Mouse (Mus musculus) limb, embryonic 13.5 days (tissue): ENCODE measurements at regions not wholly inside any gene's neighbourhood (a gene's known extent, or its start where the extent isn't known, plus 50 kb on each side); places are given as distances from the start of the nearest gene placed in this dataset.
A peak's percentile ranks its signal among the peaks of the same experiment; 100 is the strongest.

Experiments
- ATAC-seq: fragments of 200-750 bp; cut with Nextera tagmentation; 2 replicates; pipeline ENCODE4 v1.8.0; 2017; ENCODE audit warnings: low read depth, moderate number of reproducible peaks, moderate TSS enrichment; ENCODE audit not compliant: low FRiP score
- H3K27ac ChIP-seq: fragments of 300-500 bp; sonication (generic); 2 replicates; pipeline ENCODE4 v1.5.1; 2015; ENCODE audit warnings: inconsistent platforms, mild to moderate bottlenecking, moderate library complexity
- H3K27me3 ChIP-seq: fragments of 300-500 bp; sonication (generic); 2 replicates; pipeline ENCODE4 v1.6.1; 2015; ENCODE audit warnings: mild to moderate bottlenecking, inconsistent platforms
- H3K36me3 ChIP-seq: fragments of 300-500 bp; sonication (generic); 2 replicates; pipeline ENCODE4 v1.6.1; 2015; ENCODE audit warnings: inconsistent platforms, mild to moderate bottlenecking, moderate library complexity
- H3K4me1 ChIP-seq: fragments of 300-500 bp; sonication (generic); 2 replicates; pipeline ENCODE4 v1.6.1; 2015; ENCODE audit warnings: inconsistent platforms
- H3K4me2 ChIP-seq: fragments of 300-500 bp; sonication (generic); replicated peaks from 2 replicates; pipeline ENCODE4 v1.6.1; 2015; ENCODE audit warnings: inconsistent platforms, mild to moderate bottlenecking, moderate library complexity
- H3K4me3 ChIP-seq: fragments of 300-500 bp; sonication (generic); 2 replicates; pipeline ENCODE4 v1.5.1; 2015; ENCODE audit warnings: moderate library complexity, mild to moderate bottlenecking, inconsistent platforms
- H3K9ac ChIP-seq: fragments of 300-500 bp; sonication (generic); 2 replicates; pipeline ENCODE4 v1.6.1; 2015; ENCODE audit warnings: mild to moderate bottlenecking, inconsistent platforms
- H3K9me3 ChIP-seq: fragments of 300-500 bp; sonication (generic); 2 replicates; pipeline ENCODE4 v1.6.1; 2016; ENCODE audit warnings: inconsistent platforms
- WGBS: fragments of 180-500 bp; shearing (Covaris S2); methylation state at CpG from one replicate; pipeline ENCODE4 v1.1.7; 2015; 5-methylcytosine and 5-hydroxymethylcytosine counted together

DNA sequence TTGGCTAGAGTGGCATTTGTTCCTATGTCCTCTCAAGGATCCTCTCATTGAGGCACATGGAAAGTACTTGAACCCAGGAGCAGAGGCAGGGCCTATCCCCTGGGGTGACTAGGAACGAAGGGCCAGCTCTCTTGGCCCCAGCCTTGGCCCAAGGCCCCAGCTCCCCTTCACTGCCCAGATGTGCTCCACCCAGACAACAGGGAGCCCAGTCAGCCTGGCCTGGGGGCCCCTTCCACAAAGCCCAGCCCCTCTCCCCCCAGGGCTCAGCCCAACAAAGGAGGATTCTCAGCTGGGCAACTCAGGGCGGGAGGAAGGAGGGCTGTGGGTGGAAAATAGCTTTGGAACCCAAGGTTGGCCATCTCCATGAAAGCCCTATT lies 80.6 kb downstream of the Pja1 start:
- no peak overlapping the region for H3K4me2 ChIP-seq
- H3K4me3 ChIP-seq: no peak overlapping the region
- peaks cover 36% of the 10 kb centered on the region for H3K4me1 ChIP-seq
- 0 out of 2 replicates have a peak, but pooled peaks have one; percentile 9 for ATAC-seq
- peaks cover 58% of the 10 kb centered on the region for H3K27me3 ChIP-seq
- H3K9ac ChIP-seq: no peak overlapping the region
- peak overlapping the region; percentile 61; the same call in 1 of the 2 replicates for H3K27ac ChIP-seq
- WGBS: 54% methylated on average over 2 of the region's 2 CpGs
- H3K36me3 ChIP-seq: no peaks in the 10 kb centered on the region
- H3K9me3 ChIP-seq: no peaks in the 10 kb centered on the region

DNA sequence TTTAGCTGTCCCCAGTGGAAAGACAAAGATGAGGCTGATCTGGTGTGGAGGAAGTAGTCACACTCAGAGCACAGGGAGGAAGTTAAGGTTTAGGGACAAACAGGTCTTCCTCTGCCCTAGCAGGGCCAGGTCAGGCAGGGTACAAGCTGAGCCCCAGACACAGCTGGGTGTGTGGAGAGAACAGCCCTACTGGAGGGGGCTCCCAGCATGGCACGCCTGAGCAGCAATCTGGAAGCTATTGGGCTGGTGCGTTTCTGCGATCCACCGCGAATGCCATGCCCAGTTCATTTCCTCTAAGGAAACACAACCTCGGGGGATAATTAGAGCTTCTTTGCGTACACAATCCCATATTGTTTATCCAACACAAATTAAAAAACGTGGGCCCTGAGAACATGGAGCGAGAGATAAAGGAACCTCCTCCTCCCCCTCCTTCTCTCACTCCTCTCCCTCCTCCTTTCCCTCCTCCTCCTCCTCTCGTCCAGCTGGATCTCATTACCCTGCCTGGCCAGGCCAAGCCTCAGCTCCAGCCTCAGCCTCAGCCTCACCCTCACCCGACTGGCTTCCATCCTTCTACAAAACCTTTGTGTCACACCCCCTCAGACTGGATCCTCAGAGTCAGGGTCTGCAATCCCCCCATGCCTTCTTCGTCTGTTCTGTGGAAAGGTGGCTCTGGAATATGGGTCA lies 81.2 kb downstream of the Pja1 start:
- Histone ChIP-seq H3K9me3 (no peaks in the 10 kb centered on the region), H3K36me3 (no peaks in the 10 kb centered on the region), H3K4me3 (no peak overlapping the region), H3K27me3 (peaks cover 58% of the 10 kb centered on the region), H3K4me2 (no peak overlapping the region), H3K9ac (no peak overlapping the region), H3K27ac (peak overlapping the region; percentile 61; the same call in 1 of the 2 replicates), H3K4me1 (peaks cover 36% of the 10 kb centered on the region)
- ATAC-seq: peak; percentile 59
- WGBS: 25% methylated on average over 12 of the region's 12 CpGs

DNA sequence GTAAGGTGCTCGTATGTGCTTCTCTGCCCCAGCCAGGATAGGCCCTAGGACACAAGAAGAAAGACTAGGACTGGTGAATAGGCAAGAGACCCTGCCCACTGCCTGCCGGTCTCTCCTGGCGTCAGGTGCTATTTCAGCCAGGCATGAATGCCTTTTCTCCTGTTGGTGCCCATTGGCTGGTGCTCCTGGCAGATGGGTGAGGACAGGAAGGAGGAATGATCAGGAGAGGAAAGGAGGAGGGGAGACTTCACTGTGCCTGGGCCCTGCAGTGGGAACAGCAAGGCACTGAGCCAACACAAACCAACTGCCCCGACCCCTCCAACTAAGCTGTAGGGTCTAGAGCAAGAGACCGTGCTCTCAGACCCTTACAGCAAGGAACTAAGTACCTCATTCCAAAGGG lies 100.4 kb downstream of the Pja1 start:
- Histone ChIP-seq H3K4me3 (no peak overlapping the region), H3K4me2 (no peak overlapping the region), H3K4me1 (no peaks in the 10 kb centered on the region), H3K27ac (no peak overlapping the region), H3K27me3 (peaks cover 68% of the 10 kb centered on the region), H3K9me3 (no peaks in the 10 kb centered on the region), H3K9ac (no peak overlapping the region), H3K36me3 (no peaks in the 10 kb centered on the region)
- no peak for ATAC-seq
- 77% methylated on average over 5 of the region's 5 CpGs for WGBS

DNA sequence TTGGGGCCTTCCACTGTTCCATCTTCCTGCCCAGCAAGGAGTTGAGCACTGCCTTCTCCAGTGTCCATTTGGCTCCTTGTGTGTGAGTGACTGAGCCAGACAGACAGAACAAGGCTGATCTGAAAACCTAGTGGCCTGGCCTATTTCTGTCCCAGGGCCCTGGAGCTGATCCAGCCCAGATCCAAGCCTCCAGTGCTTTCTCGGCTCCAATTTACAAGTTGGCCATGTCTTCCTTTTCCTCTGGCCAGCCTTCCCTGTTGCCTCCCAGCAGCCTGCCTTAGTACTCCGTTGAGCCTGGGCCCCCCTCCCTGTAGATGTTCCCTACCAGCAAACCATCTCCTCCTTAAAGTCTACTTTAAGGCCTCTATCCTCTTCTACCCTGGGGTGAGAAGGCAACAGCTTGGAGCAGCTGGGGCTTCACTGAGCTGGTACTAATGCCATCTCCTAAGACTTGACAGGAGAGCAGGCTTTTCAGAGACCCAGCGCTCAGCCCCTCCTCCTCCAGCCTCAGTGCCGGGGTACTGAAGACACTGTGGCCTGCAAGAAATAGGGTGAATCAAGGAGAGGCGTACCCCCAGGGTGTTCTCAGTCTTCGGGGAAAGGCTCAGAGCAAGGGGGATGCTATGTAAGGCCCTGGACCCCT lies 101.7 kb downstream of the Pja1 start:
- Histone ChIP-seq H3K4me3 (no peak overlapping the region), H3K4me1 (no peaks in the 10 kb centered on the region), H3K27me3 (peaks cover 72% of the 10 kb centered on the region), H3K27ac (no peak overlapping the region), H3K9ac (no peak overlapping the region), H3K4me2 (no peak overlapping the region), H3K36me3 (no peaks in the 10 kb centered on the region), H3K9me3 (no peaks in the 10 kb centered on the region)
- WGBS: 75% methylated on average over 6 of the region's 6 CpGs
- no peak for ATAC-seq

DNA sequence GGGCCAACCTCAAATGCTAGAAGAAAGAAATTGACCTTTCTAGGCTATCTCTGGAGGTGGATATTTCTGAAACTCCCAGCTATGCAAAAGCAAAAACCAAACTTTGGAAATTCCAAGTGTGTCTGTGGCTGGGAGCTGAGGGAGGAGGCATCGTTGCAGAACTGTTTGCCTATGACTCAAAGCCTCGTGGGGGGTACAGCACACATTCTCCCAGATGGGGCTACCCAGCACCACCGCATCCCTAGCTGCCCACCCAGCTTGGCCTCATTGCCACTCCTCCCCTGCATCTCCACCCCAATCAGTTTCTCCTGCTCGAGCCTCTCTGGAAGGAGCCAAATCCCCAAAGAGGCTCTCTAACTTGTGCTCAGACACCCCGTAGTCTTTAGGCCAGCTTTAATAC lies 107.0 kb downstream of the Pja1 start:
- Histone ChIP-seq H3K36me3 (no peaks in the 10 kb centered on the region), H3K9me3 (no peaks in the 10 kb centered on the region), H3K27ac (no peak overlapping the region), H3K27me3 (peaks cover 73% of the 10 kb centered on the region), H3K4me3 (no peak overlapping the region), H3K4me1 (no peaks in the 10 kb centered on the region), H3K4me2 (no peak overlapping the region), H3K9ac (no peak overlapping the region)
- WGBS: 66% methylated on average over 5 of the region's 5 CpGs
- ATAC-seq: no peak

DNA sequence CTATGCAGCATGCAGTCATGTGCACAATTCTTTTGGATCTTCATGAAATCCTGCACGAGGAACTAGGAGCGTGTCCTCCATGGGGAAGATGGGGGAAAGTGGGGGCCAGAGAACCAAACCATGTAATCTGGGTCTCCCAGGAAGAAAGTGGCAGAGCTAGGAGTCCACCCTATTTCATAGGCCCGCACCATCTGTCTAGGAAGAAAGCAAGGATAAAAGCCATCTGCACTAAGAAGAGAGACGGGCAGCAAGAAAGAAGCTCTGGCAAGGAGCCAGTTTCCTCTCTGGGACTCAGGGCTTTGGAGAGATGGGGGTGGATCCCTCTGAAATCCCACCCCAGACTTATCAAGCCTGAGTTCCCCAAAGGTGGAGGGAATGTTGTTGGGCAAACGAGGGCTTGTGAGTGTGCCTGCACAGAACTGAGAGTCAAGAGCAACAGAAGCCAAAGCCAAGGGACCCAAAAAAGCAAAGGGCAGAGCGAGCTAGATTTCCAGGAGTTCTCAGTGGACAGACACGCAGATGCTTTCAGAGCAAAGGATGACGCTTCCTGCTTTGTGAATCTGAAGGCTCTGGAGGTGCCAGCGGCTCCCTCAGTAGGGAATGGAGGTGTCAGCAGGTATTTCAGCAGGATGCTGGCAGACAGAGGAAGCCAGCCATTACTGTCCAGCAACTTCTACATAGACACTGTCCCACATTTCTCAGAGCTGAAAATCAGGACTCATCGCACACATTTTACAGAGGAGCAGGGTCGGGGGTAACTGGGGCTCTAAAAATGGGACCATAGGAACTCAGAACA lies 110.8 kb downstream of the Pja1 start:
- no peak overlapping the region for H3K9ac ChIP-seq
- no peaks in the 10 kb centered on the region for H3K36me3 ChIP-seq
- WGBS: 75% methylated on average over 11 of the region's 11 CpGs
- peaks cover 67% of the 10 kb centered on the region for H3K27me3 ChIP-seq
- H3K4me1 ChIP-seq: 0 out of 2 replicates have a peak, but pooled peaks cover 6% of the 10 kb centered on the region
- no peak for ATAC-seq
- H3K4me3 ChIP-seq: no peak overlapping the region
- no peak overlapping the region for H3K4me2 ChIP-seq
- H3K9me3 ChIP-seq: no peaks in the 10 kb centered on the region
- no peak overlapping the region for H3K27ac ChIP-seq

DNA sequence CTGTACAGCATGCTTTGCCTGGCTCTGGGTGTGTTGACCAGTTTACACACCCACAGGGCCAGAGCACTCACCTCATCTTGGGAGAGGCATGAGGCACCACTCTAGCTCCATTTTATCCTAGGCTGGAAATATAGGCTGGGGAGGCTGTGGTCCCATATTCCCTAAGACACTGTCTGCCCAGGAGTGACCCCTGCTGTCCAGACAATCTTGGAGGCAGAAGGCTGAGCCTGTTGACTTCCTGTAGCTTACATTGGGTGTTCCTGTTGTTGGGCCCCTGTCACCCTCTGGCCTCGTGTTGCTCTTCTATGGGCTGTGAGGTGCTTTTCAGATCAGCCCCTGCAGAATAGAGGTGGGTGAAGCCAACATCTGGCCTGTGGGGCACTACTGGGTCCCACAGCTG lies 112.3 kb downstream of the Pja1 start:
- Histone ChIP-seq H3K36me3 (no peaks in the 10 kb centered on the region), H3K27me3 (peaks cover 69% of the 10 kb centered on the region), H3K4me2 (no peak overlapping the region), H3K9ac (no peak overlapping the region), H3K27ac (no peak overlapping the region), H3K4me3 (no peak overlapping the region), H3K4me1 (0 out of 2 replicates have a peak, but pooled peaks cover 6% of the 10 kb centered on the region), H3K9me3 (no peaks in the 10 kb centered on the region)
- ATAC-seq: no peak
- WGBS: 17% methylated on average over 1 of the region's 1 CpGs

DNA sequence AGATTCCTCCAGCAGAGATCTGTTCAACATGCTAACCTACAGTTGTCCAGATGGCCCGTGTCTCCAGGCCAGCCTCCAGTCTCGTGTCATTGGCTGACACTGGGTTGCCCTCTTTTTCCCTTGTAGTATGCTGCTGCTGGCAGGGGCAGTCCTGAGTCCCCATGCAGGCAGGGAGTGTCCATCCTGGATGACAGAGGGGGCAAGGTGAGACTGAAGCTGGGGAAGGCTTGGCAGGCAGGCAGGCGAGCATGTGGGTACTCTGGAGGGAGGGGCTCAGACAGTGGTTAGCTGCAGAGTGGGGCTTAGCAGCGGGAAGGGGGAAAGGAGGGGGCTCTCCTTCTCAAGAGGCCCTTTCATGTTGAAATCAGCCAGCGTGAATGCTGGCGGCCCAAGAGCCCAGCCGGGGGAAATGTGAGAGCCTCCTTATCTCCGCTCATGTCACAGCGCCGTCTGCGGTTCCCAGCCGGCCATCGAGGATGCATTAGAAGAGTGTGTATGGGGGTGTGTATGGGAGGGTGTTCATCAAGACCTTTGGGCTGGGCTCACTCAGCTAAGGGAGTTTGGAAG lies 112.9 kb downstream of the Pja1 start:
- H3K36me3 ChIP-seq: no peaks in the 10 kb centered on the region
- H3K27ac ChIP-seq: no peak overlapping the region
- no peak overlapping the region for H3K9ac ChIP-seq
- H3K4me1 ChIP-seq: 0 out of 2 replicates have a peak, but pooled peaks cover 6% of the 10 kb centered on the region
- peaks cover 72% of the 10 kb centered on the region for H3K27me3 ChIP-seq
- H3K4me2 ChIP-seq: no peak overlapping the region
- H3K4me3 ChIP-seq: no peak overlapping the region
- 39% methylated on average over 13 of the region's 13 CpGs for WGBS
- ATAC-seq: no peak
- no peaks in the 10 kb centered on the region for H3K9me3 ChIP-seq

DNA sequence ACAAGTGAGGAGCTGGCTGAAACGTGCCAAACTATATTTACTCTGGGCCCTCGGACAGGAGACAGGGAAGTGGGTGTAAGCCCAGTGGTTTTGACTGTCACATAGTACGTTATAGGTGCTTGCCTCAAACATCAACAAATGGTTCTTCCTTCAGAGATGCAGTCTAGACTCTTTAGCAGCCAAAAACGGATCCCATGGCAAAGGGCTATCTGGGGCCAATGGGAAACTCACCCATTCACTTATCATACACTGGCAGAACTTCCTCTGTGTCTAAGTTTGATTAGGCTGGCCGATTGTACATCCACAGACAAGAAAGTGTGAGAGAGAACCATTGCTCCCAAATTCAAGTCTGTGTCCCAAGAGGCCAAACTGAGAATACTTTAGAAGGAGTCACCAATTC lies 115.9 kb downstream of the Pja1 start:
- Histone ChIP-seq H3K36me3 (no peaks in the 10 kb centered on the region), H3K4me2 (no peak overlapping the region), H3K27ac (no peak overlapping the region), H3K4me3 (no peak overlapping the region), H3K9me3 (no peaks in the 10 kb centered on the region), H3K9ac (no peak overlapping the region), H3K27me3 (peaks cover 78% of the 10 kb centered on the region), H3K4me1 (0 out of 2 replicates have a peak, but pooled peaks cover 6% of the 10 kb centered on the region)
- ATAC-seq: no peak
- WGBS: 74% methylated on average over 5 of the region's 5 CpGs

DNA sequence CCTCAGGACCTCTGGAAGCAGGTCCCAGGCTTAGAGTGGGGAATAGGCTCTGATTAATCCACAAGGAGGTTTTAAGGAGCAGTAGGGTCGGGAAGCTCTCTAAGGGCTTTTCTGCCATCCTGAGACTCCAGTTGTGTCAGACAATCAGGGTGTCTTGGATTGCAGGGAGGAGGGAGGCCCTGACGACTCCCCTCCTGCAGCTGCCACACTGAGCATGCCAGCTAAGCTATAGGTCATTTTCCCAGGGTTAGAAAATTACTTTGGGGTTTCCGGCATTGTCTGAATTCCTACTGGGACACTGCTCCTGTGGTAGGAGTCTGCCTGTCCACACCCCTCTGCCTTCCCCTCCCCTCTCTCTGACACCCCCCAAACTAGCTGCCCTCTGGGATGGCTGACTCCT lies 120.8 kb downstream of the Pja1 start:
- no peak overlapping the region for H3K4me3 ChIP-seq
- H3K4me2 ChIP-seq: no peak overlapping the region
- H3K27me3 ChIP-seq: peaks cover 62% of the 10 kb centered on the region
- no peaks in the 10 kb centered on the region for H3K9me3 ChIP-seq
- WGBS: 58% methylated on average over 3 of the region's 3 CpGs
- H3K4me1 ChIP-seq: no peaks in the 10 kb centered on the region
- no peak for ATAC-seq
- no peak overlapping the region for H3K9ac ChIP-seq
- H3K27ac ChIP-seq: no peak overlapping the region
- no peaks in the 10 kb centered on the region for H3K36me3 ChIP-seq

DNA sequence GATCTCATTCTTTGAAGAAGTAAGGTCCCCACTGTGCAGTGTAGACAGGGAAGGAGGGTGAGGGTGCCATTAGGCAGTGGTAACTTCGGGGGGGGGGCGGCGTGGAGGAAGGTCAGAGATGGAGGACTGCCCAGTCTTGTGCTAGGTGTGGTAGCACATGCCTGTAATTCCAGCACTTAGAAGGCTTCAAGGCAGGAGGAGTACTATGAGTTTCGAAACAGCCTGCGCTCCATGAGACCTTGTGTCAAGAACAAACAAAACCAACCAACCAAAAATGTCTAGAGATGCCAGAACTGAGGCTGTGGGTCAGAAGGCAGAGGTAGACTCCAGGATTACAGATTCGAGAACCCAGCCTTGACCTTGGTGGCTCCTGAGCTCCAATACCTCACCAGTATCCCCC lies 130.8 kb downstream of the Pja1 start:
- ATAC-seq: no peak
- Histone ChIP-seq H3K27me3 (peaks cover 32% of the 10 kb centered on the region), H3K4me1 (peaks cover 14% of the 10 kb centered on the region), H3K9ac (no peak overlapping the region), H3K4me3 (no peak overlapping the region), H3K4me2 (no peak overlapping the region), H3K9me3 (no peaks in the 10 kb centered on the region), H3K36me3 (no peaks in the 10 kb centered on the region), H3K27ac (no peak overlapping the region)
- WGBS: 76% methylated on average over 6 of the region's 6 CpGs
